Mouse (Mus musculus) adrenal gland, postnatal 36 days (tissue): ENCODE results near the gene Efcab12. TPM values are rescaled to one million over a fixed set of nuclear protein-coding genes. Genes with fewer than 3 reads are reported as not detected.

Source experiments
- DNase-seq, 2 experiments: peaks; one replicate each; pipeline ENCODE4 v3.0.0; 2021; ENCODE audit warnings: mixed read lengths in 1 of 2
- microRNA-seq: library from miRNA; unstranded; fragments of <30 nt; microRNA quantifications from one replicate; pipeline ENCODE4 v1.2.0, GENCODE M21; 2021
- total RNA-seq, 2 experiments: library from RNA; stranded (reverse); gene quantifications; 2 replicates each; pipeline ENCODE4 v1.2.3; 2021

Efcab12 gene
- total RNA-seq, 2 experiments from 2014 or later: 0.36 to 0.86 TPM

DNA sequence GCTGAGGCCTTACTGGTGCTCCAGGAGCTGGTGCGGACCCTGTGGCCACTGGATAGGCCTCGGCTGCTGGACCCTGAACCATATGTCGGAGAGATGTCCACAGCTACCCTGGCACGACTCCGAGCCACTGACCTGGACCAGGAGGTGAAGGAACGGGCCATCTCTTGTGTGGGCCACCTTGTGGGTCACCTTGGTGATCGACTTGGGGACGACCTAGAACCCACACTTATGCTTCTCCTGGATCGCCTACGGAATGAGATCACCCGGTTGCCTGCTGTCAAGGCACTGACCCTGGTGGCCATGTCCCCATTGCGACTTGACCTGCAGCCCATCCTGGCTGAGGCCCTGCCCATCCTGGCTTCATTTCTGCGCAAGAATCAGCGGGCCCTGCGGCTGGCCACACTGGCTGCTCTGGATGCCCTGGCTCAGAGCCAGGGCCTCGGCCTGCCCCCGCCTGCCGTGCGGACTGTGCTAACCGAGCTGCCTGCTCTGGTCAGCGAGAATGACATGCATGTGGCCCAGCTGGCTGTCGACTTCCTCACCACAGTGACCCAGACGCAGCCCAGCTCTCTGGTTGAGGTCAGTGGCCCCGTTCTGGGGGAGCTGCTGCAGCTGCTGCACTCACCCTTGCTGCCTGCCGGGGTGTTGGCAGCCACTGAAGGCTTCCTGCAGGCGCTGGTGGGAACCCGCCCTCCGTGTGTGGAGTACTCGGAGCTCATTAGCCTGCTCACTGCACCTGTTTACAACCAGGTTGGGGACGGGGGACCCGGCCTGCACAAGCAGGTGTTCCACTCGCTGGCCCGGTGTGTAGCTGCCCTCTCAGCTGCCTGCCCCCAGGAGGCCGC, 46.1 kb downstream of the Efcab12 start:
- no peak for DNase-seq

DNA sequence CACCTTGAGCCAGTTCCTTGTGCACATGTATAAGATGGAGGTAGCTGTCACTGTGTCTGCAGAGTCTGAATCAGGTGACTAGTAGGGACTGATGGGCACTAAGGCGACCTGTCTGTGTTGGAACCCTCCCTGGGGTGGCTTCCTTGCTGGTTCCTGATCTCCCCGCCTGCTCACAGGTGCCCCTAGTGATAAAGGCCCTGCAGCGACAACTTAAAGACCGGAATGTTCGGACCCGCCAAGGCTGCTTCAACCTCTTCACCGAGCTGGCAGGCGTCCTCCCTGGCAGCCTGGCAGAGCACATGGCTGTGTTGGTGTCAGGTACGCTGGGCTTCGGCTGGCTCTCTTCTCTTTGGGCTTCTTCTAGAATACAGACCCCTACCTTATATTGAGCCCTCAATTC, 47.2 kb downstream of the Efcab12 start:
- DNase-seq: no peak

DNA sequence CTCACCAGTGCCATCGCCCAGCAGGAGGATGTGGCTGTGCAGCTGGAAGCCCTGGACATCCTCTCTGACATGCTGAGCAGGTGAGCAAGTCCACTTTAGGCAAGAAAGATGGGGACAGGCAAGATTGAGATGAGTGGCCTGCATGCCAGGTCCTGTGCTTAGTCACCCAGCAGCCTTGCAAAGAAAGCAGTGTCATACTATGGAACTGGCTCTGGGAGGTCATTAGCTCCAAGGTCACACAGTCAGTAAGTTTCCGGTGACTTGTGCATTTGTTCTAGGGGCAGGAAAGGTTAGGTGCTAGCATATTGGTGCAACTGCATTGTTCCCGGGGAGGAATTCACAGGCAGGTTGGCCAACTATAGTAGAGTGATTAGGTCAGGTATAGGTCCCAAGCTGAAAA, 55.4 kb downstream of the Efcab12 start:
- DNase-seq: peak; percentile 69 to 74

DNA sequence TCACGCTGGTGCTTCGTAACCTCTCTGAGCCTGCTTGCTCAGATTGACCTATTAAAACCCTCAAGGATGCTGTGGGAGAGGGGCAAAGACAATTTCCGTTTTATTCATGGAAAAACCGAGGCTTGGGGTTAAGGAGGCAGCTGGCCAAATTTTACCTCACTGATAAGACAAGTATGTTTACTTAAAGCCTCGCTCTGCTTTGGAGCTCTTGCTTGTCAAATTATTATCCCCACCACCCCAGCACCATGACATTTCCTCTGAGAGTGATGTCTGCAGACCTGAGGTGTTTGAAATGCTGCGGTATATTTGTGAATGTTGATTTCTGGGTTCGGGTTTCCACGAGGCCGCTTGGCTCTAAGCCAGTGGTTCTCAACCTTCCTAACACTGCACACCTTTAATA, 61.8 kb downstream of the Efcab12 start:
- no peak for DNase-seq

DNA sequence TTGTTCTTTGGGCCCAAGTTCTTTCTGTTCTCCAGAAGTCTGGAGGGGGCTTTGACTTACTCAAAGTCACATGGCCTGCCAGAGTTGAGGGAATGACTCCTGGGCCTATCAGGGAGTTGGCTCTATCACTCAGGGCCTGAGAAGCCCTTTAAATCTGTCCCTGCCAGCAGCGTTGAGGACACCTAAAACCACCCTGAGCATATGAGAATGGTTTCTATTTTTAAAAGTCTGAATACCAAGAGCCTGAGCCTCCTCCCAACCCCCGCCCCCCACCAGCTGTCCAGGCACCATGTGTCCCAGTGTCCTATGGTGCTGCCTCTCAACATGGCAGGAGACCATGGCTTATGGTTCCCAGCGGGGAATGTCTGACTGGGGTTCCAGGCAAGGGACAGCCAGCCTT, 62.4 kb downstream of the Efcab12 start:
- DNase-seq: no peak

DNA sequence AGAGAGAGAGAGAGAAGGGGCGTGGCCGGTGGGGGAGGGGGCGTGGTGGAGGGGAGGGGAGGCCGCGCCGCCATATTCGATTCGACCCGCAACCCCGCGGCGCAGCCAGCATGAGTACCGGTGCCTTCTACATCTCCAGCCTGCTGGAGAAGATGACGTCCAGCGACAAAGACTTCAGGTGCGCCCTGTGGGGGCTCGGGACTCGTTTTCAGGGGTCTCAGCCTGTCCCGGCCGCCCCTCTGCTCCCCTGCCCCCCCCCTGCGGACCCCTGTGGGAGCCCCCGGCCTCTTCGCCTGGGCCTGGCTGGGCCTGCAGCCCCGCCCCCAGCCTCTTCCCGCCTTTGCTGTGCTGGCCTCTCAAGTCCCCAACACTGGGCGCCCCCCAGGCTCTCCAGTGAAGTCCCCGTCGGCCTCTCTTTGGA, 63.7 kb downstream of the Efcab12 start, which contains the start of gene Cand2:
Cand2 (plus strand) TSS at position 38 of the 421 bp plus-strand sequence.
- DNase-seq: peak; percentile 49 to 78

DNA sequence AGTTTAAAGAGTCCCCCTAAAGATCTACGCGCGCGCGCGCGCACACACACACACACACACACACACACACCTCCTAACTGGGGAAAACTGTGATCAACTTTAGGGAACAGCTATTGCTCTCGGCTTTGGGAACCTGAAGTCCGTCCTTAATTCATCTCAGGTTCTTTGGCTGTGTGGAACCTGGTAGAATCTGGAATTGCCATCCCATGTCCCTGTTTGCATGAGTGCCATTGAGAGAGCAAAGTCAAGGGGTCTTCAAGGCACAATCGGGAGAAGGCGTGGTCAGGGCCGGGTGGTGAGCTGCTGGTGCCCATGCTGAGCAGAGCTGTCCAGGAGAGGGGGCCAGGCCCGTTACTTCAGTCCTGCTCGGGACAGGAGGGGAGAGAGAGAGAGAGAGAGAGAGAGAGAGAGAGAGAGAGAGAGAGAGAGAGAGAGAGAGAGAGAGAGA, 64.2 kb downstream of the Efcab12 start:
- peak; percentile 20 to 29 for DNase-seq

DNA sequence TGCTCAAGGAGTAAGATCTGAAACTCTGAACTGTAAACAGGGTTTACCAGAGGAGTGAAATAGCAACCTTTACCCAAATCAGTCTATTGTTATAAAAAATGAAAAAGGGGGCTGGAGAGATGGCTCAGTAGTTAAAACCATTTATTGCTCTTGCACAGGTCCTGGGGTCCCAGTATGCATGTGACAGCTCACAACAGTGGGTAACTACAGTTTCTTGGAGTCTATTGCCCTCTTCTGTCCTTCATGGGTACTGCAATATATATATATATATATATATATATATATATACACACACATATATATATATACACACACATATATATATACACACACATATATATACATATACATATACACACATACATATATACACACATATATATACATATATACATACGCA, 65.6 kb downstream of the Efcab12 start:
- DNase-seq: no peak

DNA sequence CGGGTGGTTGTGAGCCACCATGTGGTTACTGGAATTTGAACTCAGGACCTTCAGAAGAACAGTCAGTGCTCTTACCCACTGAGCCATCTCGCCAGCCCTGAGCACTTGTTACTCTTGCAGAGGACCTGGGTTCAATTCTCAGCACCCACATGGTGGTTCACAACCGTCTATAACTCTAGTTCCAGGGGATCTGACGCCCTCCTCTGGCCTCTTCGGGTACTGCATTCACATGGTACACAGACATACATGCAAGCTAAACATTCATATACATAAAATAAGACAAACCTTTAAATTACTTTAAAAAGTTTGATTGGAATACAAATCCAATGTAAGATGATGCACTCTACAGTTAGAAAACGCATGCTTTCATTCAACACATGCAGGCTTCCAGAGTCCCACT, 66.0 kb downstream of the Efcab12 start:
- no peak for DNase-seq

DNA sequence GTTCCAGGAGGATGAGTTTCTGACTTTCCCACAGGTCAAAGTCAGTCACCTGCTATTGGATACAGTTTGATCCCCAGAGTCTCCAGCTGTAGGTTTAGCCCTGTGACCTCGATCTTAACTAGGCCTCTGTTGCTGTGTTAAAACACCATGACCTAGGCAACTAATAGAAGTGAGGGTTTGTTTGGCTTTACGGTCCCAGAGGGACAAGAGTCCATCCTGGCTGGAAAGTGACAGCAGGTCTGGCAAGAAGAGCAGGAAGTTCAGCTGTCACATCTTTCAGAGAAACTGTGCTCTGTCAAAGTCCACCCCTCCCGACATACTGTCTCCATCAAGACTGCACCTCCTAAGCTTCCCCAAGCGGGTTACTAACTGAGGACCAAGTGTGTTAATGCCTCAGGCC, 67.4 kb downstream of the Efcab12 start:
- DNase-seq: no peak

DNA sequence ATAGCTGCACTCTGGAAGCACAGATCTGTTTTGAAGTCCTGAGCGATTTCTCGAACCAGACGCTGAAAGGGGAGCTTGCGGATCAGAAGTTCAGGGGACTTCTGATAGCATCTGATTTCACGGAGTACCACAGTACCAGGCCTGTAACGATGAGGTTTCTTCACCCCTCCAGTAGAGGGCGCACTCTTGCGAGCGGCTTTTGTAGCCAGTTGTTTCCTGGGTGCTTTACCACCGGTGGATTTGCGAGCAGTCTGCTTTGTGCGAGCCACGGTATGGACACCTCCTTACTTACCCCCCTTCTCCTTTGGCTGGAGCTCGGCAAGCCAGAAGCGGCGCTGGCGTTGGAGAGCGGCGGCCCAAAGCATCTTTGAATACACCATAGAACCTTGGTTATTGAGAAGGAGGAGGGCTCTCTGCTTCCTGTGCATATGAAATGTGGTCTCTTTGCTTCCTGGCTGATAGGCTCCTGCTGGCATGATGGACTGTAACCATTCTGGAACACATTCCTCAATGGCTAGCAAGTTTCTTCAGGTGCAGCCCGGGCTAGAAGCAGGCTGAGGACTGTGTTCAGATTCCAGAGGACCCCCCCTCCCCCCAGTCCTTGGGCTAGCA, 68.0 kb downstream of the Efcab12 start:
- no peak for DNase-seq

DNA sequence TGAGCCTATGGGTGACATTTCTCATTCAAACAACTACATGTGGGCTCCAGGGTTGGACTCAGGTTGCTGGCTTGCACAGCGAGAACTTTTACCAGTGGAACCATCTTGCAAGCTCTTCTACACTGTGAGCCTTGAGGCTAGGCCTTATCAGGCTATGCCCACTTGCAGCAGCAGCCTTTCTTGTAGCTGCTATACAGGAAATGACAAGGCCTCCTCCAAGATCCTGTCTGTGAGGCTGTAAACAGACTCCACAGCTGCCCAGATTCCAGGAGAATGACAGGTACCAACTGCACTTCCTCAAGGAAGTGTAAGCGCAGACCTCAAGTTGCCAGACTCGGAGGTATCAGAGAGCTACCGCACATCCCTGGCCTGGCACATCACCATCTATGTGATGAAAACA, 70.0 kb downstream of the Efcab12 start:
- DNase-seq: no peak

DNA sequence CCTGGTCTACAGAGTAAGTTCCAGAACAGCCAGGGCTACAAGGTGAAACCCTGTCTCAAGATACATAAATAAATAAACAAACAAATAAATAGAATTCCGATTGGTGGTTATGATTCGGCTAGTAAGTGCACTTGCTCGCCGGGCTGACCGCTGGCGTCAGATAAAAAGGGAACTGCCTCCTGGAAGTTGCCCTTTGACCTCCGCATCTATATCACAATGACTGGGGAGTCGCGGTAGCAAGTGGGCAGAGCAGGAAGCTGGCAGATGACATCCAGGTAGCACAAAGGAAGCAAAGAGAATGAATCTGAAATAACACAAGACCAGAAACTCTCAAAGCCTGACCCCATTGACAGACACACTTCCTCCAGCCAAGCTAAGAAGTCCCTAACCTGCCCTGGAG, 70.9 kb downstream of the Efcab12 start:
- DNase-seq: no peak

DNA sequence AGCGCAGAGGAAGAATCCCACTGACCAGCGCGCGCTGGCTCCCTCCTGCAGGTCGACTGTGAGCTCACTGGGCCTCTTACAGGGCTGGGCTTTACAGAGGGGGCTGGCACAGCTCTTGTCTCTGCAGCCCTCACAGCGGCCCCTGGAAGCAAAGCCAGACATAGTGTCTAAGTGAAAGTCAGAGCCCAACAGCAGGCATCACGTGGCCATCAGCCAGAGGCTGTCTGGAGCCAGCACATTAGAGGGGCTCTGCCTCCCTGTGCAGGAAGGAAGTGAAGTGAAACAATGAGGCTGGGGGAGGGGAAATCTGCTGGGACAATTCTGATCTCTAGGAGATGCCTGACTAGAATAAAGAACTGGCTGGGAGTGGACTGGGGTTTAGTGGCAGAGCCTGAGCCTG, 74.0 kb downstream of the Efcab12 start:
- DNase-seq: peak; percentile 45 to 71

DNA sequence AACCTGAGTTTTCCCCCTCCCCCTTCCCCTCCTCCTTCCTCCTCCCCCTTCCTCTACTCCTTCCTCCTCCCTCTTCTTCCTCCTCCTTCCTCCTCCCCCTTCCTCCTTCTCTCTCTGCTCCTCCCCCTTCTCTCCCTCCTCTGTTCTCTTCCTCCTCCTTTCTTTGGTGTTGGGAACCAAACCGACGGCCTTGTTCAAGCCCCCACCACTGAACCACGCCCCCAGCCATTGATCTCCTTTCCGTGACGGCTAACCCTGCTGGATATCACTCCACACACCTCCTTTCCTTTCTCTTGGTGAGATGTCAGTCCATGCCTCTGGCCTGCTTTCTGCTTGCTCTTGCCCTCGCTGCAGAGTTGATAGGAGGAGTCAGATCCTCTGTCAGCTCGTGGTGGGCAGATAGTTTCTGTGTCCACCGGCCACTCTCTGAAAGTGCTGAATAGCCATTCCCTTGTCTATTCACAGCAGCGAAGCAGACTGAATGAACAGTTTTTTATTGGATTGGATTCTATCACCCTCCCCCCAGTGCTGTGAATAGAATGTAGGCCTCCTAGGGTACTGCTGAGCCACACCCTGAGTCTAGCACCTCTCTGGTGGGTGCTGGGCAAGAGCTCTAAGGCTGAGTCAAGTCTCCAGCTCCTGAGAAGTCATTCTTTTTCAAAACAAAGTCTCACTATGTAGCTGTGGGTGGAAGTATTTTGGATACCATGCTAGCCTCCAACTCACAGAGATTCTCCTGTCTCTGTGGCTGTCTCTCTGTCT, 76.0 kb downstream of the Efcab12 start, which contains the start of gene Tmem40:
Tmem40 (minus strand) TSS at position 416 of the 762 bp plus-strand sequence.
- no peak for DNase-seq

DNA sequence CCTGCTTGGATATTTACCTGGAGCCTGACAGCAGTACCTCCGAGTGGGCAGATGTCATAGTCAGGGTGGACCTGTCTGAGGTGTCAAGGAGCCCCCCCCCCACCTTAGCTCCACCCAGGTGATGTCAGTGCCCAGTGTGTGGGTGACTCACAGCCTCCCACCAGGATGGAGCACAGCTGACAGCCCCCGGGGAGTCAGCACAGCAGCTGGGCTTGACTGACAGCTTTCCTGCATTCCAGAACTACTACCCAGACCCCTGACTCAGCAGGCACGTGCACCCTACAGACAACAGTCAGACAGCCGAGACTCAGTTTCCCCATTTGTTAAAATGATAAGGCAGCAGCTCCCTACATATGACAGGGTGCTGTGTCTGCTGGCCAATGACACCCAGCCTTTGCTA, 77.2 kb downstream of the Efcab12 start:
- no peak for DNase-seq

Small RNAs within 50 kb of the gene (microRNA-seq; reads per million reads assigned to microRNA genes)
- not detected for gene Mir7660

Other genes starting within 250 kb of the Efcab12 start
- gene Mkrn2os, start 245.8 kb downstream of the Efcab12 start, total RNA-seq: not detected
- 10 to 100 TPM; 36.6 to 45.2 TPM for gene Mkrn2, start 236.5 kb downstream of the Efcab12 start, total RNA-seq
- 100 to 1,000 TPM in 1 of 2 experiments, 10 to 100 TPM in 1; 97.3 to 110 TPM for gene Raf1, start 161.8 kb downstream of the Efcab12 start, total RNA-seq
- under 1 TPM in 1 of 2 experiments, not detected in 1; 0.33 TPM for gene Tmem40, start 76.0 kb downstream of the Efcab12 start, total RNA-seq
- gene Cand2, start 63.9 kb downstream of the Efcab12 start, total RNA-seq: 10 to 100 TPM; 10.4 to 12.7 TPM
- 1,000 to 10,000 TPM; 1,143 to 1,221 TPM for gene Rpl32, start 29.7 kb downstream of the Efcab12 start, total RNA-seq
- gene Mbd4, start 15.0 kb upstream of the Efcab12 start, total RNA-seq: 1 to 10 TPM; 2.4 to 2.6 TPM
- gene Ift122, start 15.1 kb upstream of the Efcab12 start, total RNA-seq: 10 to 100 TPM; 16.3 to 16.7 TPM
- under 1 TPM; 0.23 to 0.59 TPM for gene Rho, start 93.3 kb upstream of the Efcab12 start, total RNA-seq
- gene H1foo, start 106.5 kb upstream of the Efcab12 start, total RNA-seq: not detected
- gene Plxnd1, start 156.6 kb upstream of the Efcab12 start, total RNA-seq: 100 to 1,000 TPM; 140 to 167 TPM